Mouse (Mus musculus) limb, embryonic 10.5 days (tissue): ENCODE results near the gene Ddx39. TPM values are rescaled to one million over a fixed set of nuclear protein-coding genes. Genes with fewer than 3 reads are reported as not detected.

Experiments used
- DNase-seq: peaks from one replicate; pipeline ENCODE4 v3.0.0-alpha.2; 2017; ENCODE audit warnings: low spot score
- H3K27ac ChIP-seq: fragments of 300-500 bp; sonication (generic); 2 replicates; pipeline ENCODE4 v1.5.1; 2016; ENCODE audit warnings: mild to moderate bottlenecking
- H3K27me3 ChIP-seq: fragments of 300-500 bp; sonication (generic); 2 replicates; pipeline ENCODE4 v1.6.1; 2016; ENCODE audit warnings: low read depth, mild to moderate bottlenecking; ENCODE audit not compliant: poor library complexity, severe bottlenecking
- H3K36me3 ChIP-seq: fragments of 300-500 bp; sonication (generic); 2 replicates; pipeline ENCODE4 v1.6.1; 2016; ENCODE audit warnings: mild to moderate bottlenecking, moderate library complexity
- H3K4me1 ChIP-seq: fragments of 300-500 bp; sonication (generic); 2 replicates; pipeline ENCODE4 v1.6.1; 2016
- H3K4me3 ChIP-seq: fragments of 300-500 bp; sonication (generic); 2 replicates; pipeline ENCODE4 v1.5.1; 2016; ENCODE audit warnings: mild to moderate bottlenecking, moderate library complexity
- H3K9me3 ChIP-seq: fragments of 300-500 bp; sonication (generic); replicated peaks from 2 replicates; pipeline ENCODE4 v1.6.1; 2016; ENCODE audit warnings: mild to moderate bottlenecking
- WGBS: fragments of 180-500 bp; shearing (Covaris S2); methylation state at CpG from one replicate; pipeline ENCODE4 v1.1.7; 2016; 5-methylcytosine and 5-hydroxymethylcytosine counted together
- microRNA-seq: library from miRNA; unstranded; fragments of <30 nt; microRNA quantifications from one replicate; pipeline ENCODE4, GENCODE M21; 2017
- polyA plus RNA-seq: library from polyadenylated mRNA; unstranded; fragments of >200 nt; fragmentation: Nextera tagmentation; extraction: Ambion mirVana; gene quantifications from 2 replicates; pipeline ENCODE4 v1.2.1, GENCODE M21; 2016

Gene Ddx39
- polyA plus RNA-seq, 1 experiment from 2014 or later, result 295 TPM

GRCm38 (mm10) chr8:83768526-83768925, 53.5 kb downstream of the Ddx39 start:
- 55% methylated on average over 5 of the region's 5 CpGs for WGBS
- no peaks in the 10 kb centered on the region for H3K9me3 ChIP-seq
- no peak overlapping the region for H3K4me3 ChIP-seq
- H3K27ac ChIP-seq, result no peak overlapping the region
- H3K27me3 ChIP-seq, result no peaks in the 10 kb centered on the region; the same call in 1 of the 2 replicates
- DNase-seq, result no peak
- peaks cover 19% of the 10 kb centered on the region for H3K4me1 ChIP-seq
- no peaks in the 10 kb centered on the region for H3K36me3 ChIP-seq

- DNase-seq, result no peak
- 77% methylated on average over 7 of the region's 7 CpGs for WGBS
- Histone ChIP-seq H3K4me1 (peaks cover 28% of the 10 kb centered on the region), H3K4me3 (no peak overlapping the region), H3K27me3 (no peaks in the 10 kb centered on the region; the same call in 1 of the 2 replicates), H3K9me3 (no peaks in the 10 kb centered on the region), H3K27ac (no peak overlapping the region), H3K36me3 (no peaks in the 10 kb centered on the region)
Observed at GRCm38 (mm10) chr8:83769720-83770119, 54.7 kb downstream of the Ddx39 start.

DNA sequence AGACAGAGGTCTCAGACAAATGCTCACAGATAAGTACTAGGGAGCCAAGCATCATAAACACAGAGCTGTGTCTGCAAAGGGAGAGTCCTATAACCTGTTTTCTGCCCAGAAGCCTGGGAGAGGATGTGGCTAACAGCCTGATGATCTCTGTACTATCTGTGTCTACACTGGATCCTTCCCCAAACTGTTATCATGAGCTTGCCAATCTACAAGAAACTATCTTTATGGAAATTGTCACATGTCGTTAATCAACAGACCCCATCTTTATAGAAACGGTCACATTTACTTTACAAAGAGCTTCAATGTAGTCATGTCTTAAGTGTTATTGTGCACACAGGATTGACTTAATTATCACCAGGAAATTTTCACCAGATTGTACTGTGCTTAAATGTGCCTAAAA, 55.7 kb downstream of the Ddx39 start:
- peaks cover 6% of the 10 kb centered on the region; the same call in 1 of the 2 replicates for H3K27me3 ChIP-seq
- 92% methylated on average over 2 of the region's 2 CpGs for WGBS
- no peak overlapping the region for H3K4me3 ChIP-seq
- no peaks in the 10 kb centered on the region for H3K36me3 ChIP-seq
- no peak overlapping the region for H3K27ac ChIP-seq
- H3K4me1 ChIP-seq, result peaks cover 28% of the 10 kb centered on the region
- no peaks in the 10 kb centered on the region for H3K9me3 ChIP-seq
- DNase-seq, result no peak

DNA sequence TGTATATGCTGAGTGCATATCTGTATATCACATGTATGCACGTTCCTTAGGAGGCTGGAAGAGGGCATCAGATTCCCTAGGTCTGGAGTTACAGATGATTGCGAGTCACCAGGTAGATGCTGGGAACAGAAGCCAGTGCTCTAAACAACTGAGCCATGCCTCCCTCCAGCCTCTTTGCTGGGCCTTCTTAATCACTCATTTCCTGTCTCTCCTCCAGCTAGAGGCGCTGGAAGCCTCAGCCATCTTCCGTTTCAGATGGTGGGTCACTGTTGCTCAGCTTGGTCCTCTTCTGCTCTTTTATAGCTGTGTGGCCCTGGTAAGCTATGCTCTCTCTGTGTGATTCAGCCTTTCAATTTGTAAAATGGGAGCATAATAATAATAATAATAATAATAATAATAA, 56.8 kb downstream of the Ddx39 start:
- peaks cover 7% of the 10 kb centered on the region; the same call in 1 of the 2 replicates for H3K27me3 ChIP-seq
- no peak overlapping the region for H3K27ac ChIP-seq
- no peaks in the 10 kb centered on the region for H3K36me3 ChIP-seq
- no peak for DNase-seq
- H3K4me1 ChIP-seq, result peaks cover 28% of the 10 kb centered on the region
- H3K4me3 ChIP-seq, result no peak overlapping the region
- H3K9me3 ChIP-seq, result no peaks in the 10 kb centered on the region
- WGBS, result 42% methylated on average over 4 of the region's 4 CpGs

DNA sequence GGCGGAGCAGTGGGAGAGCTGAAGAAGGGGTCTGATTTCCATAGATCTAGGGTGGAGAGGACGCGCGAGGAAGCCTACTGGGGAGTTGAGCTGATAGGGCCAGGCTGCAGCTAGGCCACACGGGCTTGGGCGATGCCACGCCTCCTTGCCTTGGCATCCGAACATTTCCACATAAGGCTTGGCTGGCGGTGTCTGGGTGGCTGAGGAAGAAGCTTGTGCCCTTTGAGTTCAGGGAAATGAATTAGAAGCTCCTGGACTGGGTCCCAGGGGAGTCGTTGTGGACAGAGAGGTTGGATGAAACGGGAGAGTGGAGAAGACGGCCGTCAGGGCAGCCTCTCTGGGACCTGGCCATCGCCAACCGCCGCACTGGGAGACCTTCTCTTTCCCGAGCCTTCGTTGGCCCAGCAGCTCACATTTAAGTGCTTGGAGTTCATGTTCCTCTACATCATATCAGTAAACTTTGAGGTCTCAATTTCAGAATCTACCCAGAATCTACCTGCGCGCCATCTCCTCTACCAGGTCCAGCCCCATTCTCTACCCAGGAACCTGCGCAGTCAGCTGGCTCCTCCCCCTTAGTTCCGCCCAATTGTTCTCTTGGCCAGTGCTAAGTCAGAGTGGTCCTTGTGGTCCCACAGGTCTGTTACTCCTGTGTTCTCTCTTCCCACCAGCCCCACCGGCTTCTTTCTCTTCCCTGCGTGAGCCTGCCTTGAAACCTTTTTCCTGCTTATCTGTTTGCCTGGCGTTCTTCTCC, 57.9 kb downstream of the Ddx39 start:
- 6% methylated on average over 25 of the region's 25 CpGs for WGBS
- Histone ChIP-seq H3K4me3 (peak overlapping the region; percentile 53), H3K27me3 (peaks cover 7% of the 10 kb centered on the region; the same call in 1 of the 2 replicates), H3K4me1 (peaks cover 28% of the 10 kb centered on the region), H3K9me3 (no peaks in the 10 kb centered on the region), H3K27ac (peak overlapping the region; percentile 72), H3K36me3 (no peaks in the 10 kb centered on the region)
- peak; percentile 49 for DNase-seq

- peak overlapping the region; percentile 72; the same call in 1 of the 2 replicates for H3K27ac ChIP-seq
- H3K27me3 ChIP-seq, result peaks cover 7% of the 10 kb centered on the region; the same call in 1 of the 2 replicates
- no peaks in the 10 kb centered on the region for H3K9me3 ChIP-seq
- H3K4me3 ChIP-seq, result peak overlapping the region; percentile 53
- DNase-seq, result no peak
- peaks cover 28% of the 10 kb centered on the region for H3K4me1 ChIP-seq
- 48% methylated on average over 6 of the region's 6 CpGs for WGBS
- no peaks in the 10 kb centered on the region for H3K36me3 ChIP-seq
Observed at GRCm38 (mm10) chr8:83773452-83773846, 58.5 kb downstream of the Ddx39 start.

GRCm38 (mm10) chr8:83774221-83774620, 59.2 kb downstream of the Ddx39 start:
- Histone ChIP-seq H3K4me1 (peaks cover 28% of the 10 kb centered on the region), H3K9me3 (no peaks in the 10 kb centered on the region), H3K27me3 (peaks cover 7% of the 10 kb centered on the region; the same call in 1 of the 2 replicates), H3K27ac (no peak overlapping the region), H3K36me3 (no peaks in the 10 kb centered on the region), H3K4me3 (no peak overlapping the region)
- WGBS, result 47% methylated on average over 2 of the region's 2 CpGs
- no peak for DNase-seq

Small RNAs within 50 kb of the gene (microRNA-seq; reads per million reads assigned to microRNA genes)
- not detected for gene Mir1668

Other genes starting within 250 kb of the Ddx39 start
- gene Olfr370, start 179.4 kb upstream of the Ddx39 start, polyA plus RNA-seq, result not detected in 2 replicates
- gene Ndufb7, start 148.5 kb upstream of the Ddx39 start, polyA plus RNA-seq, result 316 and 317 TPM in 2 replicates
- gene Tecr, start 107.2 kb upstream of the Ddx39 start, polyA plus RNA-seq, result 684 and 695 TPM in 2 replicates
- 78.0 and 89.8 TPM in 2 replicates for gene Dnajb1, start 107.0 kb upstream of the Ddx39 start, polyA plus RNA-seq
- 185 and 206 TPM in 2 replicates for gene Gipc1, start 62.5 kb upstream of the Ddx39 start, polyA plus RNA-seq
- gene Ptger1, start 48.5 kb upstream of the Ddx39 start, polyA plus RNA-seq, result 0.64 TPM in 2 replicates
- 38.6 and 41.4 TPM in 2 replicates for gene Pkn1, start 16.0 kb upstream of the Ddx39 start, polyA plus RNA-seq
- gene Adgre5, start 26.1 kb downstream of the Ddx39 start, polyA plus RNA-seq, result 15.6 and 25.8 TPM in 2 replicates
- gene Adgrl1, start 184.9 kb downstream of the Ddx39 start, polyA plus RNA-seq, result 12.3 and 16.2 TPM in 2 replicates
- 0.58 and 0.70 TPM in 2 replicates for gene Gm10644, start 240.0 kb downstream of the Ddx39 start, polyA plus RNA-seq
- 94.6 and 101 TPM in 2 replicates for gene Asf1b, start 240.3 kb downstream of the Ddx39 start, polyA plus RNA-seq